Mouse (Mus musculus) kidney, adult 9 months (tissue): ENCODE data around the gene Fgfr1op2.
A peak's percentile ranks its signal among the peaks of the same experiment; 100 is the strongest.

Experiments
- DNase-seq: peaks from one replicate; pipeline ENCODE4 v3.0.0; 2022

Gene Fgfr1op2

DNA sequence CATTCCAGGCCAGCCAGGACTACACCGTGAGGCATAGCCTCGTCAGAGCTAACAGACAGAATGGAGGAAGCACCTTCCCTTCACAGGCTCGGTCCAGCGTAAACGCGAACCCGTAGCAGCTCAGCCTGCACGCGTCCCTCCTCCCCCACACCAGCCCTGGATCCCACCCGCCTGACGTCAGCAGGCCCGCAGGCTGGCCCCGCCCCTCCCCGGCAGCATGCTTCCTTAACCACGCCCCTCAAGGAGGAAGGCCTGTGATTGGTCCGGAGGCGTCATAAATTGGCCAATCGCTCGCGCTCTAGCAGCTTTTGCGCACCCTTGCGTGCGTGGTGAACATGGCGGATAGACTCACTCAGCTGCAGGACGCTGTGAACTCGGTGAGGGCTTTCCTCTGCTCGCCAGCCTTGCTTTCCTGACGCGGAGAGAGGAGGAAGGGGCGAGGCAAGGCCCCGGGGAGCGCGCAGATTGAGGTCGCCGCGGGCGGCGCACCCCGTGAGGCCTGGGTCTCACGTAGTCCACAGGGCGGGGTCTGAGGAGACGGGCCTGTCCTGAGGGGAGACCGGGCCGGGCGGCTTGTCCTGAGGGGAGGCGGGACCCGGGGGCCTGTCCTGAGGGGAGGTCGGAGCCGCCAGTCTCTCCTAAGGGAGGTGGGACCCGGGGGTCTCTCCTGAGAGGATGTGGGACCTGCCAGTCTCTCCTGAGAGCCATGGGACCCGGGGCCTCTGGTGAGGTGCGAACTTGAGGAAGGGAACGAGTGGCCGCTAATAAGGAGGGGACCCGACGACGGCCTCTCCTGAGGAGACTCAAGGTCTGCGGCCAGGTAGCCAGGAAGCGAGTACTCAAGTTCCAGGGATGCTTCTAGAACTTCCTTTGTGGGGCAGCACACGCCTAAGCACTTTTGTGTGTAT, 65.5 kb downstream of the Fgfr1op2 start, which contains the start of the genes Med21 and Tm7sf3:
Gene Med21, plus strand, starts transcription at position 272 of the 908 bp plus-strand sequence.
Gene Tm7sf3, minus strand, starts transcription at position 549 of the 908 bp plus-strand sequence.
- peak; percentile 98 for DNase-seq

DNA sequence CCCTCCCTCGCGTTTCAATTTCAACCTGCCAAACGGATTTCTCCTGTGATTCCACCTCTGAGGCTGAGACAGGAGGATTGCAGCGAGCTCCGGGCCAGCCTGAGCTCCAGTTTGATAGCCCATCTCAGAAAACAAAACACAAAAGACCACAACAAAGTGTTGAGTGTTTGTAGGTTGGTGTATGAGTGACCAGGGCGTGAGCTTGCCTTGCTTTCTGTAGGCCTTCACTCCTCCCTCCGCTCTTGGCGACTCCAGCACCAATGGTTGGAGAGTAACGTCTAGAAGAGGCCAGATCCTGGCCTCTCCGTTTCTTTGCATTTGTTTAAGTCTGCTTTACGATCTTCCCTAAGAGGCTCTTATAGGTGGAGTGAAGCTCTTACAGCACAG, 66.2 kb downstream of the Fgfr1op2 start:
- peak; percentile 49 for DNase-seq
